Mouse (Mus musculus): Measurements from ENCODE around the gene Itga7. TPM values are rescaled to one million over a fixed set of nuclear protein-coding genes. Genes with fewer than 3 reads are reported as not detected.

The Itga7 gene
- 10 to 100 TPM; 63.3 to 69.0 (median 65.3) TPM for total RNA-seq (2022)

- DNase-seq (ENCODE audit: low spot score in 2 of 2) = no peak
Measured at GRCm38 (mm10) chr10:128933574-128933973, at the start of gene Itga7. Itga7 (plus strand) TSS chr10:128933818.

GRCm38 (mm10) chr10:128888941-128889827 lies 44.4 kb upstream of the Itga7 start:
- DNase-seq (ENCODE audit: low spot score in 2 of 2) = no peak

GRCm38 (mm10) chr10:128889846-128890245 lies 43.8 kb upstream of the Itga7 start:
- no peak for DNase-seq (ENCODE audit: low spot score in 2 of 2)

- no peak for DNase-seq (ENCODE audit: low spot score in 2 of 2)
Measured at GRCm38 (mm10) chr10:128890383-128891295, 43.0 kb upstream of the Itga7 start.

GRCm38 (mm10) chr10:128891296-128892094 lies 42.1 kb upstream of the Itga7 start, which contains the start of gene Gdf11:
Gdf11 (minus strand) TSS chr10:128891718.
- DNase-seq (ENCODE audit: low spot score in 2 of 2) = no peak

- DNase-seq (ENCODE audit: low spot score in 2 of 2) = no peak
Measured at GRCm38 (mm10) chr10:128892246-128892645, 41.4 kb upstream of the Itga7 start.

- peak in 1 of 2 experiments; percentile 48 for DNase-seq (ENCODE audit: low spot score in 2 of 2)
Measured at GRCm38 (mm10) chr10:128895437-128895836, 38.2 kb upstream of the Itga7 start.

- no peak for DNase-seq (ENCODE audit: low spot score in 2 of 2)
Measured at GRCm38 (mm10) chr10:128895952-128896693, 37.5 kb upstream of the Itga7 start.

GRCm38 (mm10) chr10:128896807-128897206 lies 36.8 kb upstream of the Itga7 start:
- no peak for DNase-seq (ENCODE audit: low spot score in 2 of 2)

- no peak for DNase-seq (ENCODE audit: low spot score in 2 of 2)
Measured at GRCm38 (mm10) chr10:128897501-128897900, 36.1 kb upstream of the Itga7 start.

- DNase-seq (ENCODE audit: low spot score in 2 of 2) = no peak
Measured at GRCm38 (mm10) chr10:128899759-128900490, 33.7 kb upstream of the Itga7 start.

- DNase-seq (ENCODE audit: low spot score in 2 of 2) = no peak
Measured at GRCm38 (mm10) chr10:128900698-128901097, 32.9 kb upstream of the Itga7 start, which contains the start of gene Cd63. Cd63 (plus strand) TSS chr10:128900989.

- no peak for DNase-seq (ENCODE audit: low spot score in 2 of 2)
Measured at GRCm38 (mm10) chr10:128901409-128901808, 32.2 kb upstream of the Itga7 start.

GRCm38 (mm10) chr10:128902409-128902988 lies 31.1 kb upstream of the Itga7 start:
- DNase-seq (ENCODE audit: low spot score in 2 of 2) = no peak

- DNase-seq (ENCODE audit: low spot score in 2 of 2) = no peak
Measured at GRCm38 (mm10) chr10:128904812-128905211, 28.8 kb upstream of the Itga7 start.

GRCm38 (mm10) chr10:128908778-128909448 lies 24.7 kb upstream of the Itga7 start:
- no peak for DNase-seq (ENCODE audit: low spot score in 2 of 2)

GRCm38 (mm10) chr10:128909567-128910028 lies 24.0 kb upstream of the Itga7 start:
- peak; percentile 87 to 91 for DNase-seq (ENCODE audit: low spot score in 2 of 2)

GRCm38 (mm10) chr10:128910066-128910841 lies 23.4 kb upstream of the Itga7 start:
- peak in 1 of 2 experiments; percentile 47 for DNase-seq (ENCODE audit: low spot score in 2 of 2)

Measured in gastrocnemius, adult 8-10 months (tissue).